Mouse (Mus musculus) forelimb bud, embryonic 11.5 days (tissue): ENCODE data around the gene Zfp112.
A peak's percentile ranks its signal among the peaks of the same experiment; 100 is the strongest.
"Not testable (repeated sequence)": the region's sequence is repeated elsewhere in the genome, so short reads cannot be mapped to it uniquely, and the experiment has no call there.

ENCODE experiments used
- DNase-seq: peaks from one replicate; pipeline ENCODE4 v3.0.0-alpha.2; 2012; ENCODE audit warnings: low read depth, low spot score

Zfp112 gene

GRCm38 (mm10) chr7:24112156-24112856 lies at the start of gene Zfp112:
TSS of gene Zfp112 (plus strand) at chr7:24112314.
- DNase-seq, result peak; percentile 76

DNA sequence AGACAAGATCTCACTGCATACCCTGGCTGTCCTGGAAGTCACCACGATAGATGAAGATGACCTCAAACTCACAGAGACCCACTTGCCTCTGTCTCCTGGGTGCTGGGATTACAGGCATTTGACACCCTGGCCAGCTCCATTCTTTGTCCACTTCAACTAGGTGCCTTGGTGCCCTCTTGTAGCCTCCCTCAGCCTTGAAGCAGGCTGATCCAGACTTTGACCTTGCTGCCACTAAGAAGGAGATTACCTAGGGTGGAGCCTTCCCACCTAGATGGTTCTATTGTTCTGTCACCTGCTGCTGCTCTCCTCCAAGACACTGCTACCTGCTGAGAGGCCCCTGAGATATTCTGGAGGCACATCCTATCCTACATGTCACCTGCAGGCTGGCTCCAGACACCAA lies 37.7 kb upstream of the Zfp112 start:
- not testable (repeated sequence) for DNase-seq

DNA sequence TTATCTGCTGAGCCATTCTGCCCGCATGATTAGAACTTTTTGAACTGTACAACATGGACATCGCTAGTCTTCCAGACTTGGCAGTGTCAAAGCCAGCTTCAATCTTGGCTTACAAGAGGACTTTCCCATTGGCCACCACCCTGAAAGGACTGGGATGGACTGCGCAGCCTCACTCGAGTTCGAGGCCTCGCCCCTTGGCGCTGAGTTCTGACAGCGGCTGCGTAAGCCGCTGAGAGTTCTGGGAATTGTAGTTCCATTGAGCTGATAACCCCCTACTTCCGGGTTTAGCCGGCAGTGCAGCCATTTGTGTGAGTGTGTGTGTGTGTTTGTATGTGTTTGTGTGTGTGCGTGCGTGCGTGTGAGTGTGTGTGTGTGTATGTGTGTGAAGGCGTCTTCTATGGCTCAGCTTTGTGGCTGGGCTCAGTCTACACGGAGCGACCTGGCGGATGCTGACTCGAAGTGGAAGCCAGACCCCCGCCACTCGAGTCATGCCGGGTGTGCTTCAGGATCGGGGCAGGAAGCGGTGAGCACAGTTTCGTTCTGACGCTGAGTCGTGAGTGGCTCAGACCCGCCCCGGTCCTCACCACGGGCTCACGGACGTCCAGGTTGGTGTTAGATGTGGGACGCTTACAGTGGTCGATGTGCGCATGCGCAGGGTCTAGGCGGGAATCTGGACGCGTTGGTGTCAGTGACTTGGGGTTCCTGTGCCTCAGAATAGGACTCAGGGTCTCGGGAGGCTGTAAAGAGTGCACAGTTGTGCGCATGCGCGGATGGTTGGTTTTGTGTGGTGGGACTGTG lies 30.3 kb upstream of the Zfp112 start, which contains the start of gene Zfp180:
Gene Zfp180, plus strand, starts transcription at position 291 of the 798 bp plus-strand sequence.
- peak; percentile 97 for DNase-seq

GRCm38 (mm10) chr7:24082457-24083235 lies 29.5 kb upstream of the Zfp112 start:
- no peak for DNase-seq

DNA sequence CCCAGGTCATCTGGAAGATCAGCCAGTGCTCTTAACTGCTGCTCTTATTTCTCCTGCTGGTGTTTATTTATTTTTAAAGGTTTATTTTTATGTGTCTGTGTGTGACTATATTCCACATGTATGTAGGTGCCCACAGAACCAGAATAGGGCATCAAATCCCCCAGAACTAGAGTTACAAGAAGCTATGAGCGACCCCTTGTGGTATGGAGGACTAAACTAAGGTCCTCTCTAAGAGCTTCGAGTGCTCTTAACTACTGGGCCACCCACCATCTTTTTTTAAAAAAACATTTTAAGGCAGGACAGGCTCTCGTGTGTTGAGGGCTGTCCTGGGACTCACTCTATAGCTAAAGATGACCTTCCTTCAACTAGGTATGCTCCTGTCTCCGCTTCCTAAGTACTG lies 25.2 kb upstream of the Zfp112 start:
- DNase-seq, result no peak

GRCm38 (mm10) chr7:24087485-24088125 lies 24.5 kb upstream of the Zfp112 start:
- DNase-seq, result no peak

- DNase-seq, result no peak
Observed at GRCm38 (mm10) chr7:24104403-24104802, 7.7 kb upstream of the Zfp112 start.

DNA sequence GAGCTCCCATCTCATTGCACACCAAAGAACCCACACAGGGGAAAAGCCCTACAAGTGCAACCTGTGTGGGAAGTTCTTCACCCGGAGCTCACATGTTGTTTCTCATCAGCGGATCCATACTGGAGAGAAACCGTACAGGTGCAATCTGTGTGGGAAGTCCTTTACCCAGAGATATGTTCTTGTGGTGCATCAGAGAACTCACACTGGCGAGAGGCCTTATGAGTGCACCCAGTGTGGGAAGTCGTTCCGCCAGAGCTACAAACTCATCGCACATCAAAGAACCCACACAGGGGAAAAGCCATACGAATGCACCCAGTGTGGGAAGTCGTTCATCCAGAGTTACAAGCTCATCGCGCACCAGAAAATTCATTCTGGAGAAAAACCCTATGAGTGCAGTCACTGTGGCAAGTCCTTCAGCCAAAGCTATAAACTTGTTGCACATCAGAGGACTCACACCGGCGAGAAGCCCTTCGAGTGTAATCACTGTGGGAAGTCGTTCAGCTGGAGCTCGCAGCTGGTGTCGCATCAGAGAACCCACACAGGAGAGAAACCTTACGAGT lies 6.9 kb upstream of the Zfp112 start:
- no peak for DNase-seq

- DNase-seq, result no peak
Observed at GRCm38 (mm10) chr7:24110839-24111238, 1.3 kb upstream of the Zfp112 start.

GRCm38 (mm10) chr7:24111772-24112155 lies 350 bp upstream of the Zfp112 start:
- DNase-seq, result no peak

GRCm38 (mm10) chr7:24113001-24113400 lies 887 bp downstream of the Zfp112 start:
- peak; percentile 36 for DNase-seq

DNA sequence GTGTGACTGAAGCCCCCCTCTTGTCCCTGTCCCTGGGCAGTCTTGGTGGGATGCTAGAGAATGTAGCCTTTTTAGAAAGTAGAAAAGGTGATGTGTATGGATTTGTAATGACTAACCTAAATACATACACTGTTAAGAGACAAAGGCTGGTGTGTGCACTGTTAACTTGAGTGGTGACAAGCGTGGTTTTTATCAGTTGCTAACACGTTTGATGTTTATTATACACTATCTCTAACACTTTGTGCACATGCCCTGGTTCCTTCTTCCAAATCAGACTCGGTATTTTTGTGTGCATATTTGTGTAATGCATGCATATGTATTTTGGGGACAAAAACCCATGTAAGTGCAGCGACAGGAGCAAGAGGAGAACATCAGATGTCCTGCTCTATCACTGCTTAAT lies 4.5 kb downstream of the Zfp112 start:
- no peak for DNase-seq

DNA sequence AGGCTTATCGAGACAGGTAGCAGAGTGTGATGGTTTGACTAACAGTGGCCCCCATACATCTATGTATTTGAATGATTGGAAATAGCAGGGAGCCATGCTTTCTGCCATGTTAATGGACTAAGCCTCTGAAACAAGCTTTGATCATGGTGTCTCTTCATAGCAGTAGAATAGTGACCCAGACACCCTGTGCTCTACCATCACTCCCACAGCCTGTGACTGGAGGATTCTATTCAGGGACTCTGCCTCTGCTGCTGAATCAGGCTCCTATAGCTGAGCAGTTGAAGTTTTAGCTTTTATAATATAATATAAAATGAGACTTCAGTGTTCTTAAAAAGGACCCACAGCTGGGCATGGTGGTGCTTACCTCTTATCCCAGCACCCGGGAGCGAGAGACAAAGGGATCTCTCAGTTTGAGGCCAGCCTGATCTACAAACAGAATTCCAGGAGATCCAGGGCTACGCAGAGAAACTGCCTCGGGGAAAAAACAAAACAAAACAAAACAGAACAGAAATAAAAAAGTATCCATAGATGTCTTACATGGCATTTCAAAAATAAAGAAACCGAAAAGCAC lies 21.4 kb downstream of the Zfp112 start:
- no peak for DNase-seq

DNA sequence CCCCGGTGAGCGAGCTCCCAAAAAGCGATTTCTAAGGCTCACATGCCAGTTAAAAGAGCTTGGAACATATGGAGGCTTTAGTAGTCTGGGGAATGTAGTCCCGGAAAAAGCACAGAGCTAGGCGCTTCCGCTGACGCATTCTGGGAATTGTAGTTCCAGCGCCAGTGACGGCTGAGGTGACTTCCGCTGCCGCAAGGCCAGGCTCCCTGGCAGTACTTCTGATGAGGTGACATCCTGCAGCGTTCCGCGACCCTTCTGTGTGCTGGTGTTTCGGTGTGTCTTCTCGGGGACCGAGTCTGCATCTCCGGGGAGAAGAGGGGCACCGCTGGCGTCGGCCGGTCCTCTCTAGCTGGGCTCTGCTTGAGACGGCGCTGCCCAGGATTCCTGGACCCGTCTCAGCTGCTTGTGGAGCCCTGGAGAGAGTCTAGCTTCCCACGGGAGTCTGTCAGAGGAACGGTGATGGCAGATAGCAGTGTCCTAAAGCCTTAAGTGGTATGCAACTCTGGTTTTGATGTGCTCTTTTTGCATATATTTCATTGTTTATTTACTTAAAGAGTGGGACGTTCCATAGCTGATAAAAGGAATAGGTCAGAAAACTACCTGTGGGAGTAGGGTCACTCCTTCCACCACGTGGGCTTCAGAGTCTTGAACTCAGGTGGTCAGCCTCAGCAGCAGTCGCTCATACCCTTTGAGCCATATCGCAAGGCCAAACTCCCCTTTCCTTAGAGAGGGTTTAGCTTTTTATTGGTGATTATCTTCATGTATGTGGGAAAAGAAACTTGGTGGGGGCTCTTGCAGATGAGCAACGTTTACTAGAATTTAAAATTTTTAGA lies 22.1 kb downstream of the Zfp112 start, which contains the start of gene Zfp235:
Gene Zfp235, plus strand, starts transcription at position 174 of the 833 bp plus-strand sequence.
- DNase-seq, result peak; percentile 86

DNA sequence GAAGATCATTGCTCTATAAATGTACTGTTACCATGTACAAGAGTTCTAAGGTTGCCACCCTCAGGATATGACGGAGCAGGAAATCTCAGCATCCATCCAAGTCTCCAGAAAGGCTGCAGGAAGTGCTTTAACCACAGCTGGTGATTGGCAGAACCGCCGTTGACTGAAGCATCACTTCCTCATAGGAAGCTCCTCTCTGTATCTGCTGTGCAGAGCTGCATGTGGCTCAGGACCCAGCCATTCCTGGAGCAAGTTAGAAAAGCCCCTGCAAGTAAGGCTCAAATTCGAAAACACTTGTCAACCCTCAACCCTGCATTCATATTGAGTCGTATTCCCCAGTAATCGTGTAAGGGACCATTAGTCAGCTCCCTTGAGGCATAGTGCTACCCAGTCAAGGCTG lies 30.5 kb downstream of the Zfp112 start:
- DNase-seq, result no peak

GRCm38 (mm10) chr7:24153272-24153671 lies 41.2 kb downstream of the Zfp112 start:
- DNase-seq, result peak; percentile 11

DNA sequence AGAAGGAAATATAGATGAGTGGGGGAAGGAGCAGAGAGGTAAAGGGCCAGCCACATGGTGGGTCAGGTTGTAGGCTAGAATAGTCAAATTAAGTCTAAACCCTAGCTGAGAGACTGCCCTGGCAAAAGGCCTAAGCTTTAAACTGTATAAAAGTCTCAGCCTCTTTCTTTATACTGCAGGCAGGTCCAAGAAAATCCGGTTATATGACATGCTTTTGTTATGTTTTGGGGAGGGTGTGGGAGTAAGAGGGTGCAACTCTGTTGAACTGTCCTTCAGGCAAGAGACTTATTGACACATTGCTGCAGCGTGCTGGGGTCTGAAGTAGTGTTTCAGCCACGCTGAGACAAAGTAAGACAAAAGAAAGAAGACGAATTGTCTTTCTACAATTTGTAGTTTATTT lies 60.1 kb downstream of the Zfp112 start:
- DNase-seq, result no peak

DNA sequence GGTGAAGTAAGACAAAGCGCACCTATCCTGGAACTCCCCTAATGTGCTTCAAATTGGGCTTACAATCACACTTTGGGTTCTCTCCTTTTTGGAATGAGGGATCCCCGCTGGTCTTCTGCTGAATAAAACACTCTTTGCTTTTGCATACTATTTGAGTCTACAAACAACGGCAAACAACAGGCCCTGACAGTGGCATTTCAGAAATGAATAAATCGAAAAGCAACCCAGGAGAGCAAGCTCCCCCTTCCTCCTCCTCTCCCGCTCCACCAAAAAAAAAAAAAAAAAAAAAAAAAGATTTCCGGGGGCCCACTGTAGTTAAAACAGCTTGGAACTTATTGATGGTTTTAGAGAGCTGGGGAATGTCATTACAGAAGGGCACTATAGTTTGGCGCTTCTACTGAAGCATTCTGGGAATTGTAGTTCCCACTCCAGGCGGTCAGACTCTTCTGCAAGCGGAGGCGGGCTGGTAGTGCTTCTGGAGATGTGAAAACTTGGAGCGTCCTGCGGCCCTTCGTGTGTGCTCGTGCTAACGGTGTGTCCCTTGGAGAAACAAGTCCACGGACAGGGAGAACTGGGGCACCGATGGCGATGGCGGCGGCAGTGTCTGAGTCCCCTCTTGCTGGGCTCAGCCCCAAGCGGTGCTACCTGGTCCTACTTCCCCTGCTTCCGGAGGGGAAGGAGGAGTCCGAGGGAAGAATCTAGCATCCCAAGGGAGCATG lies 62.7 kb downstream of the Zfp112 start, which contains the start of gene Zfp114:
Gene Zfp114, plus strand, starts transcription at position 443 of the 719 bp plus-strand sequence.
- peak; percentile 82 for DNase-seq

DNA sequence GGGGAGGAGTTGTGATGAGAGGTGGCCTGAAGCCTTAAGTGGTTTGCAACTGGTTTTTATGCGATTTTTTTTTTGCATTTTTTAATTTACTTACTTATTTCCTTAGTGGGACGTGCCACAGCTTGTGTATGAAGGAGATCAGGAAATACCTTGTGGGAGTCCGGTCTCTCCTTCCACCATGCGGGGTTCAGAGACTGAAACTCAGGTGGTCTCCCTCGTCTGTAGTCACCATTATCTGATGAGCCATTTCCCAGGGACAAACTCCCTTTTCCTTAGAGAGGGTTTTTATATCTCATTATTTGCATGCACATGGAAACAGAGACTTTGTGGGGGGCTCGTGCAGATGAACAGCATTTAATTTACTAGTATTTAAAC lies 63.2 kb downstream of the Zfp112 start:
- no peak for DNase-seq
